Mouse (Mus musculus) forelimb bud, embryonic 11.5 days (tissue): ENCODE results near the gene Asl.
"Not testable (repeated sequence)": the region's sequence is repeated elsewhere in the genome, so short reads cannot be mapped to it uniquely, and the experiment has no call there.

Source experiments
- DNase-seq: peaks from one replicate; pipeline ENCODE4 v3.0.0-alpha.2; 2012; ENCODE audit warnings: low read depth, low spot score

The Asl gene

GRCm38 (mm10) chr5:130046100-130046499 is 17.1 kb upstream of the Asl start:
- DNase-seq: no peak

GRCm38 (mm10) chr5:130044201-130044695 is 15.2 kb upstream of the Asl start:
- DNase-seq: no peak

DNA sequence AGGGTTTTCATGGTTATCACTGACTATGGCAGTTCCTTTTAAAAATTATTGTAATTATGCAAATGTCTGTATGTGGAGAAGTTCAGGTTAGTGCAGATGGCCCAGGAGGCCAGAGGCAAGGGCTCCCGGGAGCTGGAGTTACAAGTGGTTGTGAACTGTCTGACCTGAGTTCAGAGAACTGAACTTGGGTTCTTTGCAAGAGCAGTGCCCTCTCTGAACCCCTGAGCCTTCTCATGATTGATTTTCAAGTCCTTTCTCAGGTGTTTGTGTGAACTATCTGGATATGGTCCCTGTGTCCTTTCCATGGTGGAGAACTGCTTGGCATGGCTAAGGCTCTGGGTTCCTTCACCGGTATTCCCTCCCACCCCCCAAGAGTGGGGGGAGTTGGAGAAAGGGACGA is 14.7 kb upstream of the Asl start:
- DNase-seq: no peak

DNA sequence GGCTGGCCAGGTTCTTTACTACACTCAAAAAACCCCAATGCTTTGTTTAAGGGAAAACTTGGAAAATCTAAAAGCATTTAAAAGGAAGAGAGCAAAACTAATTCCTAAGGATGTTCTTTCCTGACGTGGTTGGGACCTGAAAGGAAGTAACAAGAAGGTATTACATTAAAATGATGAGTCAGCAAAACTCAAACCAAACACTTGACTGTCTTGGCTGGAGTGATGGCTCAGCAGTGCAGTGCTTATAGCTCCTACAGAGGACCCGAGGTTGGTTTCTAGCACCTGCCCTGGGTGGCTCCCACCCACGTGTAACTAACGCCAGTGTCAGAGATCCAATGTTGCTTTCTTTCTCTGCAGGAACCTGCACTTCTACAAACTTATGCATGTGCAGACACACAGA is 12.2 kb upstream of the Asl start:
- no peak for DNase-seq

- DNase-seq: no peak
Measured at GRCm38 (mm10) chr5:130040797-130041196, 11.8 kb upstream of the Asl start.

GRCm38 (mm10) chr5:130037752-130038455 is 8.9 kb upstream of the Asl start:
- peak; percentile 77 for DNase-seq

DNA sequence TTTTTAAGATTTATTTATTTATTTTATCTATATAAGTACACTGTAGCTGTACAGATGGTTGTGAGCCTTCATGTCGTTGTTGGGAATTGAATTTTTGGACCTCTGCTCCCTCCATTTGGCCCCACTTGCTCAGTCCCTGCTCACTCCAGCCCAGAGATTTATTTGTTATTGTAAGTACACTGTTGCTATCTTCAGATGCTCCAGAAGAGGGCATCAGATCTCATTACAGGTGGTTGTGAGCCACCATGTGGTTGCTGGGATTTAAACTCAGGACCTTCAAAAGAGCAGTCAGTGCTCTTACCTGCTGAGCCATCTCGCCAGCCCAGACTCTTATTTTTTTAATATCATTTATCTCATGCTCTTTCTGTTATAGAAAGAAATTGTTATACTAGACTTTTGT is 7.3 kb upstream of the Asl start:
- not testable (repeated sequence) for DNase-seq

- DNase-seq: no peak
Measured at GRCm38 (mm10) chr5:130033869-130034268, 4.8 kb upstream of the Asl start.

GRCm38 (mm10) chr5:130031410-130032390 is 2.7 kb upstream of the Asl start:
- no peak for DNase-seq

DNA sequence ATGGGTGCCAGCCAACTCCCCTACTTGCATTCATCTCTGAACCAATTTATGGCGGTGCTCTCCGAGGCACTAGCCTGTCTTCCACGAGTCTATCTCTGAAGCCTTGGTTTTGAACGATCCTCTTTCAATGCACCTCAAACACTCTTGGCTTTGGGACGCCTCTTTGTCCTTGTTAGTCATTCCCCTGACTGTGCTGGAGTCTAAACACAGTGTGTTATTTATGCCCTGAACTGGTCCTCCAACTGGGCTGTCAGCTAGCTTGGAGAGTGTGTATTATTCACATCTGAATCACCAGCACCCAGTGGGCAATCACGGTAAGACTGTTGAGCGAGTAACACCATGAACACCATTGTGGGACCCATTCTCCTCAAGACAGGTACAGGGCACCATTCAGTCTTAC is 1.4 kb downstream of the Asl start:
- no peak for DNase-seq

DNA sequence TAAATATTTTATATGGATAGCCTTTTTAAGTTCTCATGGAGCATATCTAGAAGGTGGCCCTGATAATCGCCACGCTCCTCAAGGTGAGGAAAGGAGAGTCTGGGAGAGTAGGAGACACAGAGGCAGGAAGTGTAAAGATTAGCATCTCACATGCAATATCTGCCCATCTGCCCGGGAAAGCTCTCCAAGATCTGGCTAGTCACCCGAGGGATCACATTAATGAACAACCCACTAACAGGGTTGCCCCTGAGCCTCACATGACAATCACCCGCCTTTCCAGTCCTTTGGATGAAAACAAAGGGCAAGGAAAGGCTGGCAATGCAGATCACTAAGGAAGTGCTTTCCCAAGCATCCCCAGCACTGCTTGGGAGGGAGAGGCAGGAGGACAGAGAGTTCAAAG is 1.9 kb downstream of the Asl start:
- DNase-seq: no peak

GRCm38 (mm10) chr5:130023767-130024539 is 5.1 kb downstream of the Asl start:
- DNase-seq: peak; percentile 83

GRCm38 (mm10) chr5:130023067-130023766 is 5.8 kb downstream of the Asl start:
- DNase-seq: no peak

DNA sequence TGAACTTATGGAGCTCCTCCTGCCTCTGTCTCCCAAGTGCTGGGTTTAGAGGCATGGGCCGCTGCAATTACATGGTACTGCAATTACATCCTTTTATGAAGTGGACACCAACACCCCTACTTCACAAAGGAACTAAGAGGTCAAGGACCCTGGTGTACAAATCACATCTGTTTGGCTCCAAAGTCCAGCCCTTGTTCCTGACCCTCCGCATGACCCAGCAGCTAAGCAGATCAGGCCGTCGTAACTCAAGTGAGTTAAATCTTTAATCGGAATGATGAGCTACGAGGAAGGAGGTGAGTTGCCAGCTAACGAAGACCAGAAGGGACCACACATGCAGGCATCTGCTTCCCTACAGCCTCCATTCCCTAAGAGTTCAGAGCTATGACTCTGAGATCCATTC is 6.7 kb downstream of the Asl start:
- DNase-seq: no peak

- peak; percentile 48 for DNase-seq
Measured at GRCm38 (mm10) chr5:130021361-130021966, 7.6 kb downstream of the Asl start.

- DNase-seq: no peak
Measured at GRCm38 (mm10) chr5:130019461-130019860, 9.6 kb downstream of the Asl start.

- DNase-seq: no peak
Measured at GRCm38 (mm10) chr5:130015104-130015503, 13.9 kb downstream of the Asl start.

DNA sequence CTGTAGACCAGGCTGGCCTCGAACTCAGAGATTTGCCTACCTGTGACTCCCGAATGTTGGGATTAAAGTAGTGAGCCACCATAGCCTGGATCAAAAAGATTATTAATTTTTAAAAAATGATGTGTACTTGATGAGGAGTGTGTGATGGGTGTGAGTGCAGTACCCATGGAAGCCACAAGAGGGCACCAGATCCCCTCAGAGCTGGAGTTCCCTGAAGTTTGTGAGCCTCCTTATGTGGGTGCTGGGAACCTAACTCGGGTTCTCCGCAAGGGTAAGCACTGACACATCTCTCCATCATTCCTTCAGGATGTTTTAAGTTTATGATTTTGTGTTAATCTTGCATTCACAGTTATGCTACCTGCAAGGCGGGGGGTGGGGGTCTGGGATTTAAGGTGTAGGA is 18.1 kb downstream of the Asl start:
- no peak for DNase-seq

DNA sequence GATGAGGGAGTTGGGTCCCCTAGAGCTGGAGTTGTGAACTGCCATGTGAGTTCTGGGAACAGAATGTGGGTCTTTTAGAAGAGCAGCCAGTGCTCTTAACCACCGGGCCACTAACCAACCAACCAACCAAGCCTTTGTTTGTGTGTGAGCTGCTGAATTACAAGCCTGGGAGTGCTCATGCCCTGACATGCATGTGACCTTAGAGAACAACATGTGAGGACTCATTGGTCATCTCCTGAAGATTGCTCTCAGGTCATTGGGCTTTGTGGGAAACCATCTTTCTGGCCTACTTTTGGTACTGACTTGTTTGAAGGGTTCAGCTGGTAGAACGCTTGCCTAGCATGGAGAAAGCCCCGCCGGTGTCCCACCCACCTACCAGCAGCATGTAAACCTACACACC is 19.3 kb downstream of the Asl start:
- DNase-seq: no peak

DNA sequence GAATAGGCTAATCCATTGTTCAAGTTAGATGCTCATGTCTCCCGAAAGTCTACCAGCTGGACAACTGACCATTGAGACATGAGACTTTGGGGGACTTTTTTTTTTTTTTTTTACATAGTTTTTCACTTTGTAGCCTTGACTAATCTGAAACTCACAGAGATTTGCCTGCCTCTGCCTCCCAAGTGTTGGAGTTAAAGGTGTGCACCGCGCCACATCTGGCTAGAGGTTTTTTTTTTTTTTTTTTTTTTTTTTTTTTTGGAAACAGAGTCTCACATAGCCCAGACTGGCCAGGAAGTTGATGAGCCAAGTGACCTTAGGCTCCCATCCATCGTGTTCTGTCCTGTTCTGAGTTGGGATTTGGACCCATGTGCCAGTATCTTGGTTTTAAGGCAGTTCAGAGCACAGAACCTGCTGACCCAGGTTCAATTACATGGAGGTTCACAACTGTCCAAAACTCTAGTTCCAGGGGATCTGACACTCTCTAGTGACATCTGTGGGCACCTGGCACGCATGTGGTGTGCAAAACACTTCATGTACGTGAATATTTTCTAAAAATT is 20.9 kb downstream of the Asl start:
- no peak for DNase-seq
